ENCODE assay signal across 8 mouse cellular contexts in genomic region chr4:31963354-31964193, GRCm38 (mm10). TPM values are rescaled to one million over a fixed set of nuclear protein-coding genes. Genes with fewer than 3 reads are reported as not detected.
DNase-seq lines count a peak whose midpoint lies in the region; ATAC-seq and TF ChIP-seq lines count a peak whose summit lies in the region.

Gene Map3k7 (plus strand): TSS chr4:31964097.

- peak; percentile 87 for TF ChIP-seq EP300 in heart, postnatal 0 days (IDR thresholded peaks at IDR 0.05; ENCODE audit: low read depth)

- peak within 1 kb of the TSS; percentile 87 for H3K9ac ChIP-seq in forebrain, embryonic 12.5 days
- peak within 1 kb of the TSS; percentile 92 for H3K9ac ChIP-seq in heart, postnatal 0 days (replicated peaks; ENCODE audit: low read depth, low read length)
- H3K9ac ChIP-seq in liver, embryonic 16.5 days (ENCODE audit: low read depth, low read length) = peak within 1 kb of the TSS; percentile 88
- H3K9ac ChIP-seq in neural tube, embryonic 13.5 days = peak within 1 kb of the TSS; percentile 91

- H3K27me3 ChIP-seq in E14TG2a.4 (ENCODE audit: insufficient read depth, low read length) = no peaks in the 10 kb centered on the region
- no peaks in the 10 kb centered on the region for H3K27me3 ChIP-seq in forebrain, embryonic 12.5 days
- H3K27me3 ChIP-seq in heart, postnatal 0 days (ENCODE audit: control insufficient read depth, insufficient read depth, low read length) = no peaks in the 10 kb centered on the region
- H3K27me3 ChIP-seq in liver, embryonic 16.5 days (ENCODE audit: control insufficient read depth, insufficient read depth, low read depth, low read length) = no peaks in the 10 kb centered on the region
- no peaks in the 10 kb centered on the region for H3K27me3 ChIP-seq in neural tube, embryonic 13.5 days
- H3K27me3 ChIP-seq in testis, adult 2 months (ENCODE audit: control insufficient read depth, insufficient read depth, low read length) = no peaks in the 10 kb centered on the region

- DNase-seq in c-Kit-positive CD71-positive TER-119-positive erythroid progenitor cells, embryonic 14.5 days (ENCODE audit: low spot score) = peak; percentile 87
- DNase-seq in heart, postnatal 0 days (ENCODE audit: low spot score) = peak; percentile 94
- peak; percentile 98 for DNase-seq in kidney, postnatal 4 days

- peak; percentile 96 for ATAC-seq in forebrain, embryonic 12.5 days (ENCODE audit: low FRiP score)
- ATAC-seq in heart, postnatal 0 days (ENCODE audit: insufficient read depth, low read depth) = peak; percentile 95
- ATAC-seq in liver, embryonic 16.5 days (ENCODE audit: low read depth) = peak; percentile 93
- ATAC-seq in neural tube, embryonic 13.5 days (ENCODE audit: low read depth) = peak; percentile 94

- peak within 1 kb of the TSS; percentile 98 for H3K27ac ChIP-seq in forebrain, embryonic 12.5 days
- H3K27ac ChIP-seq in heart, postnatal 0 days (ENCODE audit: low read depth) = peak within 1 kb of the TSS; percentile 97
- H3K27ac ChIP-seq in liver, embryonic 16.5 days (ENCODE audit: low read length) = peak within 1 kb of the TSS; percentile 99
- peak within 1 kb of the TSS; percentile 98 for H3K27ac ChIP-seq in neural tube, embryonic 13.5 days (replicated peaks)
- peak within 1 kb of the TSS; percentile 100 for H3K27ac ChIP-seq in testis, adult 2 months (ENCODE audit: control insufficient read depth, insufficient read depth, low read depth, low read length)

- TF ChIP-seq POLR2A in testis, adult 2 months (IDR thresholded peaks at IDR 0.05; ENCODE audit: control insufficient read depth, low read depth, low read length) = peak; percentile 96

- WGBS in forebrain, embryonic 12.5 days = under 1% methylated on average over 88 of the region's 88 CpGs
- under 1% methylated on average over 85 of the region's 88 CpGs for WGBS in heart, postnatal 0 days
- WGBS in liver, embryonic 16.5 days (ENCODE audit: insufficient replicate concordance) = under 1% methylated on average over 81 of the region's 88 CpGs
- under 1% methylated on average over 87 of the region's 88 CpGs for whole genome bisulfite sequencing in neural tube, embryonic 13.5 days

- H3K4me3 ChIP-seq in E14TG2a.4 (replicated peaks; ENCODE audit: low read length) = peak within 1 kb of the TSS; percentile 95
- peak within 1 kb of the TSS; percentile 87 for H3K4me3 ChIP-seq in forebrain, embryonic 12.5 days (replicated peaks)
- peak within 1 kb of the TSS; percentile 87 for H3K4me3 ChIP-seq in heart, postnatal 0 days (ENCODE audit: low read depth, low read length)
- peak within 1 kb of the TSS; percentile 95 for H3K4me3 ChIP-seq in liver, embryonic 16.5 days (ENCODE audit: low read depth, low read length)
- peak within 1 kb of the TSS; percentile 84 for H3K4me3 ChIP-seq in neural tube, embryonic 13.5 days
- peak within 1 kb of the TSS; percentile 100 for H3K4me3 ChIP-seq in testis, adult 2 months (ENCODE audit: control insufficient read depth, low read depth, low read length)

- no peak for TF ChIP-seq CTCF in E14TG2a.4 (conservative IDR thresholded peaks at IDR 0.05; ENCODE audit: low read length)
- no peak for TF ChIP-seq CTCF in heart, postnatal 0 days (IDR thresholded peaks at IDR 0.05; ENCODE audit: low read depth)
- TF ChIP-seq CTCF in testis, adult 2 months (IDR thresholded peaks at IDR 0.05; ENCODE audit: control insufficient read depth, insufficient read depth, insufficient replicate concordance, low read depth, low read length) = no peak

- peaks cover 38% of the 10 kb centered on the region for H3K4me1 ChIP-seq in E14TG2a.4 (replicated peaks; ENCODE audit: low read depth, low read length)
- peaks cover 22% of the 10 kb centered on the region for H3K4me1 ChIP-seq in forebrain, embryonic 12.5 days
- H3K4me1 ChIP-seq in heart, postnatal 0 days (ENCODE audit: control insufficient read depth, insufficient read depth) = peaks cover 28% of the 10 kb centered on the region
- peaks cover 8% of the 10 kb centered on the region for H3K4me1 ChIP-seq in liver, embryonic 16.5 days (ENCODE audit: control insufficient read depth, low read depth, low read length)
- peaks cover 27% of the 10 kb centered on the region for H3K4me1 ChIP-seq in neural tube, embryonic 13.5 days (replicated peaks)
- no peaks in the 10 kb centered on the region; the same call in 1 of the 2 replicates for H3K4me1 ChIP-seq in testis, adult 2 months (ENCODE audit: control insufficient read depth, insufficient read depth, low read length)

- H3K4me2 ChIP-seq in forebrain, embryonic 12.5 days = peak within 1 kb of the TSS; percentile 87
- H3K4me2 ChIP-seq in heart, postnatal 0 days (ENCODE audit: low read depth, low read length) = peak within 1 kb of the TSS; percentile 69
- peak within 1 kb of the TSS; percentile 77 for H3K4me2 ChIP-seq in liver, embryonic 16.5 days (ENCODE audit: low read depth, low read length)
- H3K4me2 ChIP-seq in neural tube, embryonic 13.5 days = peak within 1 kb of the TSS; percentile 90

- H3K9me3 ChIP-seq in E14TG2a.4 (ENCODE audit: low read length) = no peaks in the 10 kb centered on the region
- no peaks in the 10 kb centered on the region for H3K9me3 ChIP-seq in forebrain, embryonic 12.5 days
- H3K9me3 ChIP-seq in heart, postnatal 0 days (replicated peaks; ENCODE audit: control insufficient read depth, low read length) = no peaks in the 10 kb centered on the region
- no peaks in the 10 kb centered on the region for H3K9me3 ChIP-seq in liver, embryonic 16.5 days (replicated peaks; ENCODE audit: control insufficient read depth, low read length)
- H3K9me3 ChIP-seq in neural tube, embryonic 13.5 days = no peaks in the 10 kb centered on the region

- peaks cover 3% of the 10 kb centered on the region; the same call in 1 of the 2 replicates for H3K36me3 ChIP-seq in E14TG2a.4 (ENCODE audit: insufficient read depth, low read length)
- no peaks in the 10 kb centered on the region for H3K36me3 ChIP-seq in forebrain, embryonic 12.5 days (replicated peaks)
- H3K36me3 ChIP-seq in heart, postnatal 0 days (replicated peaks; ENCODE audit: control insufficient read depth, insufficient read depth, low read length) = no peaks in the 10 kb centered on the region
- no peaks in the 10 kb centered on the region for H3K36me3 ChIP-seq in liver, embryonic 16.5 days (ENCODE audit: control insufficient read depth, insufficient read depth)
- H3K36me3 ChIP-seq in neural tube, embryonic 13.5 days = no peaks in the 10 kb centered on the region
- no peaks in the 10 kb centered on the region for H3K36me3 ChIP-seq in testis, adult 2 months (ENCODE audit: control insufficient read depth, insufficient read depth, low read length)

RNA-seq across cellular contexts. Expression of gene Map3k7, which starts in this region (rescaled TPM):
- polyA plus RNA-seq in forebrain, embryonic 12.5 days (2016; fragmentation: Nextera tagmentation; extraction: Ambion mirVana) = 45.1 and 47.5 TPM in 2 replicates
- 30.0 and 61.9 TPM in 2 replicates for total RNA-seq in heart, postnatal 0 days (2014; rRNA removed; ENCODE audit: low replicate concordance)
- polyA plus RNA-seq in heart, postnatal 0 days (2015; fragmentation: Nextera tagmentation; extraction: Ambion mirVana) = 18.0 and 19.0 TPM in 2 replicates
- polyA plus RNA-seq in liver, embryonic 16.5 days (2015; fragmentation: Nextera tagmentation; extraction: Ambion mirVana) = 7.4 and 8.6 TPM in 2 replicates
- polyA plus RNA-seq in neural tube, embryonic 13.5 days (2015; fragmentation: Nextera tagmentation; extraction: Ambion mirVana) = 23.7 and 28.6 TPM in 2 replicates
- 29.6 and 31.1 TPM in 2 replicates for polyA plus RNA-seq in testis, adult 2 months (2012; rRNA removed)

Comparison
In these comparisons a context has a peak if more than half of its experiments do, and no peak if none do; other contexts are left out.
1. Peak in every context shown above with its lines: DNase-seq, ATAC-seq, H3K4me3 ChIP-seq and H3K27ac ChIP-seq.